Mouse (Mus musculus) urinary bladder, adult 18-20 months (tissue): ENCODE results near the gene Mybpc2.

Experiments used
- DNase-seq, 2 experiments: peaks; one replicate each; pipeline ENCODE4 v3.0.0; 2022; ENCODE audit warnings: low spot score in 2 of 2, mixed read lengths in 2 of 2

The Mybpc2 gene

DNA sequence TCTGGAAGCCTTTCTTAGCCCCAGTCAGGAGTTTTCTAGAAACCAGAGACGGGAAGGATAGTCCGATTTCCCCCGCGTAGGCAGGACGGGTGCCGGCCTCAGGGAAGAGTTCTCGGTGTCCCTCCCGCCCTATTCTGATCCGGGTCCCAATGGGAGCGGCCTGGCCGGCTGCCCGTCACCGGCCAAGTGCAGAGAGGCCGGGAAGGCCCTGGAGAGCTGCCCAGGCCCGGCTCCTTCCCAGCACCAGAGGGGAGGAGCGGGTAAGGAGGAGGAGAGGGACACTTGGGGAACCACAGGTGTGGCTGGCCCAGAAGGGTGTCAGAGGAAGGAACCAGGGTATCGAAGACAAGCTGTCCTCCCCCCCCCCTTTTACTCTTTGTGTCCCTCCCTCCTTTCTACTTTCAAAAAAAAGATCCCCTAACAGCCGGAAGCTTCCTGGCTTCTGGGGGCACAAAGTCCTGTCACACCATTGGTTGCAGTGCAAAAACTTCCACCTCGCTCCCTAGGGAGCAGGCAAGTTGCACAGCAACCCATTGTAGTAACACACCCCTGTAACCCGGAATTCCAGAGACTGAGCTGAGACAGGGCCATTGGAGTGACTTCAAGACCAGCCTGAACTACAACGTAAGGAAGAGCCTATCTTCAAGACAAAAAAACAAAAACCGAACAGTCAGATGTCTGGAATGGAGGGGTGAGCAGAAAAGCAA is 823 bp upstream of the Mybpc2 start:
- DNase-seq: peak in 1 of 2 experiments; percentile 52

DNA sequence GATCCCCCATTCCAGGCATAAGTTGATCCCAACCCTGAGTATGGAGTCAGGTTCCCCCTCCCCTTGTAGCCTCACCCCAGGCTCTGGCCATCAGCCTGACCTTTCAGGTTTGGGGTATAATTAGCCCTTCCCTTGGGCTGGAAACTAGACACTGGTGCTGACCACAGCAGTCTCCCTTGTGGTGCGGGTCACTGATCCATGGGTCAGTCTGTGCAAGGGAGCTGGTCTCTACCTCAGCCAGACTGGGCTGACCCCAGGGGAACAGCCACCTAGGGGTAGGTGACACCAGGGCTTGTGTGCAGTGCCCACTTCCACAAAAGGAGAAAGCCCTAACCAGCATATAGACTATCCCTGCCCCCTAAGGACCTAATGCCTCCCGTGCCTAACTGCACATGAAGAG is 1.4 kb downstream of the Mybpc2 start:
- no peak for DNase-seq

DNA sequence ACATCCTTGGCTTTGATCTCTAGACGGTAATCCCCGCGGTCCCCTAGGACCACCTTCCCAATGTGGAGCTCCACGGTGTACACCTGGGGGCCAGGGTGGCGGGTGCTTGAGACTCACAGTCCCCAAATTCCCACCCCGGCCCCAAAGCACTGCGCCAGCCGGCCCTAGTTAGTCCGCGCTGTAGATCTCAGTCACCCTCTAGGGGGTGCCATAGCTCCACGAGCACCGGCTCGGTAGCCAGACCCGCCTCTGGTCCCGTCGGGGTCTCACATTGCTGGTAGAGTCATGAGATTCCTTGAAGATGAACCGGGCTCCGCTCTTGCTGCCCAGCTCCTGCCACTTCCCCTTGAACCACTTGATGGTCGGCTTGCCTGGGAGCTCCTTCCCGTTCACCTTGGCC is 2.7 kb downstream of the Mybpc2 start:
- peak in 1 of 2 experiments; percentile 38 for DNase-seq

DNA sequence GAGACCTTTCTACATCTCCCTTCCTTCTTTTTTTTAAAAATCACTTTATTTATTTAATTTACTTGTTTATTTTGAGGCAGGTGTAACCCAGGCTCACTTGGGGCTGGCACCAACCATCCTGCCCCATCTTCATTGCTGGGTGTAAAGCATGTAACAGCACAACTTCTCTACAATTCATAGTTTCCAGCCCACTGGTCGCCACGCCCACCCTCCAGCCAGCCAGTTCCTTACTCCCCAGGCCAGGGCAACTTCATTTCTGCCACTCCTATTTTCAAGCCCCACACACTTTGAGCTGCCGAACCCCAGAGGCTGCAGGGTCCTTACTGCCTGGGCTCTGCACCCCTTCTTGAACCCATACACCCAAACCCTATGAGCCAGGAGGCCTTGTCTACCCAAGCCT is 3.5 kb downstream of the Mybpc2 start:
- no peak for DNase-seq

DNA sequence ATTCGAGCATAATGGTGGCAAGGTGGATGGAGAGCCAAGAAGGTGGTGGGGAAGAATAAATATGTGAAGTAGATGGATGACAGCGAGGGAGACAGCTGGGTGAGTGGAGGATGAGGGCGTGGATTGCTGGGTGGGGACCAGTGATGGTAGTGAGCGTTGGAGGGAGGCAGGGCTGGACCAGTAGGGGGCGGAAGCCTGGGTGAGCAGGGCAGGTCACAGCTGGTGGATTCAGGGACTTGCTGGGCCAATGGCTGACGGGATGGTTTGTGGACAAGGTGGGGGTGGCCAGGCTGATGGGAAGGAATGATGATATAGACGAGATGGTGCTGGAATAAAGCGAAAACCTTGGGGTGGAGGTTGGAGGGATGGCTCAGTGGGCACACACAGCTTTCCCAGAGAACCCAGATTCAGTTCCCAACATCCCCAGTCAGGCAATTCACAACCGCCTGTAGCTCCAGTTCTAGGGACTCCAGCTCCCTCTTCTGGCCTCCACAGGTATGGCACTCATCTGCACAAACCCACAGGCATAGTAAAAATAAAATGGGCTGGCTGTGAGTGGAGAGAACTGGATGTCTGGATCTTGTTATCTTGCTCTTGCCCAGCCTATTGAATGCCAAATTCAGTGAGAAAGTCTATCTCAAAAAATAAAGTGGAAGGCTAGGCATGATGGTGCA is 5.1 kb downstream of the Mybpc2 start:
- DNase-seq: no peak

DNA sequence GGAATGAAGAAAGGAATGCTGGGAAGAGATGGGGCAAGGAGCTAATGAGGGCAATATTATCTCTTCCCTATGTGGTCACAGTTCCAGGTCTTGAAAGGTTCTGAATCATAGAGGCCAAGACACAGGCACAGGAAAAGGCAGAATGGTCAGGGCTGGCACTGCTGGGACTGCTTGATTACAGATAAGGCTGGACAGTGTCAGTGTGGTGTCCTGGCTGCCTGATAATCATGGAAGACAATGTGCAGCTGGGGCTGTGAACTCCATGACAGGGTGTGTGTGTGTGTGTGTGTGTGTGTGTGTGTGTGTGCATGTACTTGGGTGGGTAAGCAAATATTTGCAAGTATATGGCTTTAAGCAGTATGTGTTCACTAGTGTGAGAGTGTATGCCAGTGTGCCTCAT is 17.0 kb downstream of the Mybpc2 start:
- no peak for DNase-seq

DNA sequence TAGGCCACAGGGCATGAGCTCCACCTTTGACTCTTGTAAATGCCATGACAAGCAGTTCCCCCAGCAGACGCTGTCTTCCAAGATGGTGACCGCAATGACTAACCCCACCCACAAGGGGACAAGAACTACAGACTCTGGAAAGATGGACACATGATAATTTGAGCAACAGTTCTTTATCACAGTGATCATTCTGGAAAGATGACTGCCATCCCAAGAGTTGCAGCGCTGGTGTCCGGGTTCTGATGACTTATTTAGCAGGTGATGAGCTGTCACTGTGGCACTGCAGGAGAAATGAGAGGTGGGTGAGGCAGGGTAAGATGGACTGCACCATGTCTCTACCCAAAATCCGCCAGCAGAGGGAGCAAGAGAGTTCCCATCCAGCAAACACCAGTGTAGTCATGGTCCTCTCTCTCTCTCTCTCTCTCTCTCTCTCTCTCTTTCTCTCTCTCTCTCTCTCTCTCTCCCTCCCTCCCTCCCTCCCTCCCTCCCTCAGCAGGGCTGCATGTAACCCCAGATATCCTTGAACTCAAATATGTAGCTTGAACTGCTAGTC is 22.8 kb downstream of the Mybpc2 start:
- peak; percentile 30 to 41 for DNase-seq

DNA sequence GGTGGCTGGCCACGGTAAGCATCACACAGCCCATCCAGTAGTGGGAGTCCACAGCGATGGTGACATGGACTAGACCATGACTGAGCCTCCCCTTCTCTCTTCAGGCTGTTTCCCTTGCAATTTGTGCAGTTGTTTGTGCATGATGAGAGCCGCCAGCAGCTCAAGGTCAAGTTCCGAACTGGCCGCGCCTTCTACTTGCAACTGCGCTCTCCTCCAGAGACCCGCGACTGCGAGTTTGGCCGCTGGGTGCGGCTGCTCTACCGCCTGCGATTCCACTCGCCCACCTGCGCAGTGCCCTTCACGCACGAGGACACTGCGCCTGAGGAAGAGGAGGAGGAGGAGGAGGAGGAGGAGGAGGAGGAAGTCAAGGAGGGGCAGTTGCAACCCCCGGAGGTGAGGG is 24.4 kb downstream of the Mybpc2 start:
- no peak for DNase-seq

DNA sequence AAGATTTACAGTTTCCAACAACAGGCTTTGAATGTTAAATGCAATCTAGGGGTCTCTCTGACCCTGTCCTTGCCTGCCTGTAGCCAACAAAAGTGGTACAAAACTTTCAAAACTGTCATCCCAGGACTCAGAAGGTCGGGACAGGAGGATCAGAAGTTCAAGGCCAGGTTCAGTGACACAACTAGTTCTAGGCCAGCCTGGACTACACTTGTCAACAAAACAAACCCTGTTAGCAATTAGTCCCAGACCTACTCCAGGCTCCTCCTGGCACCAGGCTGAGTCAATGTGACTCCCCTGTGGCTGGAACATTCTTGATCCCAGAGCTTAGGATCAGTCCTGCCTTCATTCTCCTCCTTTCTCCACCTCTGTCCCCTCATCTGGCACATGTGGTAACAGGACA is 25.5 kb downstream of the Mybpc2 start:
- DNase-seq: no peak

DNA sequence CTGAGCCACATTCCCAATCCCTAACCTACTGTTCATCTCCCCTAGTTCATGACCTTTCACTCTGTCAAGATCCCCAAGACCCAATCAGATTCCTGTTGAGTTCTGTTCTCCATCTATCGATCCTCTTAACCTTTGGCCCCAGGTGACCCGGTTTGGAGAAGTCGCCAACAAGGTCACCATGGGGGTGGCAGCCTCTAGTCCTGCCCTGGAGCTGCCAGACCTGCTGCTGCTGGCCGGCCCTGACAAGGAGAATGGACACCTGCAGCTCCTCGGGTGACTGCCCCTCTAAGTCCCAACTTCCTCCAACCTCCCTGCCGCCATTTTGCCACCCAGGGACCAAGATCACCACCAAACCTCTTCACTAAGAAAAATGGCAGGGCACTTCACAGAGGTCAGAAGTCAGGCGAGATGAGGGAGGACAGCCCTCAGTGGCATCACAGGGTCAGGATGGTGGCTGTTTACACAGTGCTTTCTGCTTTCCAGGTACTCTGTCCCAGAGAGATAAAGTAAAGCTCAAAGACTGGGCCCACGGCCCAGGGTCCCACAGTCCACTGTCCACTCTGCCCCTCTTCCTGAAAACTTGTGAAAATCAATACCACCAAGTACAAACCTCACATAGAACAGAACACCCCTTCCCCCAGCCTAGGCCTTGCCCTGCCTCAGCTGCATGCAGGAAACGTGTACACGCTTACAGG is 26.9 kb downstream of the Mybpc2 start:
- DNase-seq: no peak

DNA sequence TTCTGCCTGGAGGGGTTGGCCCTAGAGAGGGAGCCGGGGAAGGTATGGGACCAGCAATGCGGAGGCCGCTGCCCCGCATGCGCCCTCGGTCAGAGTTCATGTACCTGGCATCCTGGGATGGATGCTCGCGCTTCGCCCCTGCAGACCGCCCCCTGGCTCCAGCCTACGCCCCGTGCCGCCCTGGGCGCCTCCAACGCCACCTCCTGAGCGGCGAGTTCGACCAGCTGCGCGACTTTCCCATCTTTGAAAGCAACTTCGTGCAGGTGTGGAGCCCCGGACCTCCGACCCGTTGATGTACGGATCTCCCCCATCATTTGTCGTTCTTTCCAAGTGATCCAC is 27.7 kb downstream of the Mybpc2 start:
- no peak for DNase-seq

DNA sequence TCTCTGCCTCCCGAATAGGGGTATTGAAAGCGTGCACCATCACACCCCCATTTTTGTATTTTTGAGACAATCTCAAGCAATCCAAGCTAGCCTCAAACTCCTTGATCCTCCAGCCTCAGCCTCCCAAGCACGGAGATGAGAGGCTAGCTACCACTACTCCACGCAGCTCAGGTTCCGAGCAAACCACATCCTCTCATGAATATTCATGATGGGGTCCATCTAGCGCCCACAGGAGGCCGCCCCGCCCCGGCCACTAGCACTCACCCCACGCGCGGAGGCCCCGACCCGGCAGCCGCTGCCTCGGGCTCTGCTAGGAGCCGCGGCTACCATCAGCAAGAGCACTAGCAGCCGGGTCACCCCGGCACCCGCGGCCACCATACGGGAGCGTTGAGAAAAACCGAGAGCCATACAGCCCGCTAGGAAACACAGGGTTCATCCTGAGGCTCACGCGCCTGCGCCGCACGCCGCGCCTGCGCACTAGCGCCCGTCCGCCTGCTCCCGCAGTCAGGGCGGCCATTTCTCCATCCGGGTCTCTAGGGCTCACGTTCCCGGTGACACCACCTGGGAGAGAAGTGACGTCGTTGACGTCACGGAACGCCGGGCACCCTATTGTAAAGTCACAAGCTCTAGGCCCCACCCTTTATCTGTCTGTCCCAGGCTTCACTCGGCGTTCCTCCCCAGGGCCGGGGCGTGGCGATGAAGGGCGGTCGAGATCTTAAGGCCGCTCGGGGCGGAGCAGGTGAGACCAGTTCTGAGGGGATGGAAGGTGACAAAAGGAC is 28.3 kb downstream of the Mybpc2 start, which contains the start of the genes Emc10 and Fam71e1:
Emc10 (minus strand) TSS at position 538 of the 779 bp plus-strand sequence.
Fam71e1 (plus strand) TSS at position 590 of the 779 bp plus-strand sequence.
- peak; percentile 94 to 95 for DNase-seq

DNA sequence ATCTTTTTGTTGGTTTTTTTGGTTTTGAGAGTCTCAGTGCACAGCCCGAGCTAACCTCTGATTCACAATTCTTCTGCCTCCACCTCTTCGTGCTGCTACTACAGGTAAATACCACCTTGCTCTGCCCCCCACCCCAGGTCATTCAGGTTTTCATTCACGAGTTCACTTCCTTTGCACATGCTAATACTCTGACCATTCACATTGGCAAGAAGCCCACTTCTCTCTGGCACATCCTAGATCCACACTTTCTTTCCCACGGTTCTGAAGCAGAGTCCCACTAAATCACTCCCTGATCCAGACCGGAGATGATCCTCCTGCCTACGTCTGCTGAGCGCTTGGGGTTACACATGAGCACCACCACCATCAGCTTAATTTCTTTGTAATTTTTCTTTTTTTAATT is 29.4 kb downstream of the Mybpc2 start:
- DNase-seq: no peak

DNA sequence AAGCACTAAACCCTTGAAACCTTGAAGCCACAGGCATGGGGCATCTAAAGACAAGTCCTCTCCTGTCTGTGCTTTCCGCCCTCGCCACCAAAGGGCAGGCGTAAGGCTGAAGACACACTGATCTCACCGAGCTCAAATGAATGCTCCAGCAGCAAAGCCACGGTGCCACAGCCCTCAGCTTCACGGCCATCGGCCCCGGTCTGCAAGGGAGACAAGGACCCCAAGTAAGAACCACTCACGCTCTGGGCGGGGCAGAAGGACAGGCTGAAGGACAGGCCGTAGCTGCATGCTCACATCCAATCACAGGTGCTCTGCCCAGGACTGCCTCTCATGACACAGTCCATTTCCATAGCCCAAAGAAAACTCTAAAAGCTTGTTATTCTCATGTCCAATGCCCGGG is 29.8 kb downstream of the Mybpc2 start:
- no peak for DNase-seq

DNA sequence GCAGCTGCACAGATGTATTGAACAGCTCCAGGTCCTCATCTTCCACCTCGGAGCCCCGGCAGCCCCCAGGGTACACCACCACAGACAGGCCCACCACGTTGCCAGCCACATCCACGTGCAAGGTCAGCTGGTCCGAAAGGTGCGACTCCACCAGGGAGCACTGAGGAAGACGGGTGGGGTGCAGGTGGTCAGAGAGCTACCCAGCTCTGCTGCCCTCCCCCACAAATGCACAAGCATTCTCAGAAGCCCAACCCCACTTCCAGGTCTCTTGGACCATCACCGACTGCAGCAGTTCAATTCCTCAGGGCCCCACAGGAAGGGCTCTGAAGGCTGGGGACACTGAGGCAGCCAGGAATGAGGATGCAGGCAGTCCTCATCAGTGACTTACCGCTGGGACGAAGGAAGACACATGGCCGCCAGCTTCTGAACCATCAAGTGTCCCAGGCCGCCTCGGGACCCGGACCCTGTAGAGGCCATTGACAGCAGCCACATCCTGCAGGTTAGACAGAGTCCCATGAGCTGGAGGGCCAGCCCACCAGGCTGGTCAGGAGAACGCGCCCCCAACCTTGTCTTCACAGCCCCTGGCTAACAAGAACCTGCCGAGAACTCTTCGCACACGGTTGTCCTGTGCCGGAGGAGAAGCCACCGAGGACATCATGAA is 32.2 kb downstream of the Mybpc2 start:
- no peak for DNase-seq

DNA sequence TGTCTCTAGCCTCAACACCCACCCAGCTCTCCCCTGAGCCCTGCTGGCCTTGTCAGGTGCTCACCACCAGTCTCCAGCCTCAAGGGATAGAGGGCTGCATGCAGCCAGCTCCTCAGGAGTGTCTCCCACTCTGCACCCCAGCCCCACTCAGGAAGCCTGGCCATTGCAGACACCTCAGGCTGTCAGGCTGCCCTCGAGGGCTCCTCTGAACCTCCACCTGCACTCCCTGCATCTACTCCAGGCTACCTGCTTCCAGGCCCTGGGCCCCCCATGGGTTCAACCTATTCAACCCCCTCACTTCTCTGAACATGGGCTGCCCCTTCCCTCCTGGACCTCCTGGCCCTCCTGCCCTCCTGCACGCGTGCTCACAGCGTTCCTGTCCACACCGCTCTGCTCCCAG is 33.1 kb downstream of the Mybpc2 start:
- DNase-seq: no peak

DNA sequence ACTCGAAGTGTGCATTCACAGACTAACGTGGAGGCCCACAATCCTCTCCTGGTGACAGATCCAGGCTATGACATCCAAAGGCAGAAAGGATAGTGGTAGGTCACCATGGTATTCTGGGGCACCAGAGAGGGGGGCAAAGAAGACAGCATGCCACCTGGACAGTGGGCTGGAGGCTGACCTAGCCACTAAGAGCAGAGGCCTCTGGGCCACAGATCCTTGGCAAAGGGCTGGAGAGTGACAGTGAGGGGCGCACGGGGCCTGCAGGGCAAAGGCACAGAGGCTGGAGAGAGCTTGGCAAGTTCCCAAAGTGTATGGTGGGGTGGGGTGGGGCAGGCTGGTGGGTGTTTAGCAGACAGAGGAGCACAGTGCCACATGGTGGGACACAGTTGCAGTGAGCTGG is 34.2 kb downstream of the Mybpc2 start:
- no peak for DNase-seq

DNA sequence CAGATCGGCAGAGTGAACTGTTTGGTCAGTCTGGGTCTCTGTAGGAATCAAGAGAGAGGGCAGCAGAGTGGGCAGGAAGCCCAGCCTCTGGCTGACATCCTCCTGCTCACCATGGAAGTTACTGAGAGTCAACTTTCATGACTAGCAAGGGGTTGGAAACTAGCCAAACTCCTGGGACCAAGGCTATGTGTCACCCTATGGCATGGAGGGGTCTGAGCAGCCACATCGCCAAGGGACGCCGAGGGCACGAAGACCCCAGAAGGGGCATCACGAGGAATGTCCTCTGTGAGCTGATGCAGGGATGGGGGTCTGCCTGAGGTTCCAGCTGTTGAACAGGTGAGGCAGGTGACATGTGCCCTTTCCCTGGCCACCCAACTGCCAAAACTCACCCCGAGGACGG is 35.9 kb downstream of the Mybpc2 start:
- DNase-seq: no peak

DNA sequence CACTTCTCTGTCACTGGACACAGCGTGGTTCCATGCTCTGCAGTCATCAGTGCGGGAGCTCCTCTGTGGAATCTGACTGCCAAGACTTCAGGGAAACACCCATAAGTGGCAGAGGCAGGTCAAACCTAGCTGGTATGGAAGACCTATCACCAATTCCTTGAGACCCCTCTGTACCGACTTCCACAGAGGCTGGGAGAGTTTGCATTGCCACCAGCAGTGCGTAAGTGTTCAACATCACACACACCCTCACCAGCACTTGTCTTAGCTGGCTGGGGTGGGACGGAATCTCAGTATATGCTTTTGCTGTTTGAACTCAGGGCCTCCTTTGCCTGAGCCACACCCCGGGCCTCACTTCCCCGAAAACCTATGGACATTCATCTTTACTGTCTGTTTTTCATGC is 36.5 kb downstream of the Mybpc2 start:
- no peak for DNase-seq

DNA sequence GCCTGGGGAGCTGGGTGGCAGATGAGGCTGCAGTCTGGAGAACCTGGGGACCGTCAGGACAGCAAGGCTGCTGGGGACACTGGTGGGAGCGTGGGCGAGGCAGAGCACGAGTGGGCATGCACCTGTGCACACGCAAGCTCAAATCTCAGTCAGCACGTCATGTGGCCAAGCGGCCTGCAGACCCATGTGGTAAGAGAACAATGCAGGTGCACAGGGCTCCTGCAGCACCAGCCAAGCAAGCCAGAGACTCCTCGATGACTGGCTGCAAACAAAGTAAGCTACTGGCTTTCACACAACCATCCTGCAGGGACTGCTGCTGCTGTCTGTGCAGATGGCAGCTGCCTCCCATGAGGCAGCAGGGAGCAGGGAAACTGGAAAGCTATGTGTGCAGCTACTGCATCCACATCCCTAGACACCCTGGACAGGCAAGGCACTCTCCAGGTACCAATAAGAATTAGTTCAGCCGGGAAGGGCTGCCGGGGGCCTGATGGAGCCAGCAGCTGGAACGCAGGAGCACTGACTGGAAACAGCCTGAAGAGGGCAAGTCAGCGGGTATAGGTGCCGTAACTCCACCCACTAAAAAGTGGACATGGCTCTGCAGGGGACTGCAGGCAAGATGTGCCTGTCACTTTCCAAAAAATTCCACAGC is 37.4 kb downstream of the Mybpc2 start:
- no peak for DNase-seq
